Mouse (Mus musculus): ENCODE measurements around the gene Elavl2. TPM values are rescaled to one million over a fixed set of nuclear protein-coding genes. Genes with fewer than 3 reads are reported as not detected.

Elavl2 gene
- polyA plus RNA-seq, 1 experiment from 2014 or later: 144 TPM

DNA sequence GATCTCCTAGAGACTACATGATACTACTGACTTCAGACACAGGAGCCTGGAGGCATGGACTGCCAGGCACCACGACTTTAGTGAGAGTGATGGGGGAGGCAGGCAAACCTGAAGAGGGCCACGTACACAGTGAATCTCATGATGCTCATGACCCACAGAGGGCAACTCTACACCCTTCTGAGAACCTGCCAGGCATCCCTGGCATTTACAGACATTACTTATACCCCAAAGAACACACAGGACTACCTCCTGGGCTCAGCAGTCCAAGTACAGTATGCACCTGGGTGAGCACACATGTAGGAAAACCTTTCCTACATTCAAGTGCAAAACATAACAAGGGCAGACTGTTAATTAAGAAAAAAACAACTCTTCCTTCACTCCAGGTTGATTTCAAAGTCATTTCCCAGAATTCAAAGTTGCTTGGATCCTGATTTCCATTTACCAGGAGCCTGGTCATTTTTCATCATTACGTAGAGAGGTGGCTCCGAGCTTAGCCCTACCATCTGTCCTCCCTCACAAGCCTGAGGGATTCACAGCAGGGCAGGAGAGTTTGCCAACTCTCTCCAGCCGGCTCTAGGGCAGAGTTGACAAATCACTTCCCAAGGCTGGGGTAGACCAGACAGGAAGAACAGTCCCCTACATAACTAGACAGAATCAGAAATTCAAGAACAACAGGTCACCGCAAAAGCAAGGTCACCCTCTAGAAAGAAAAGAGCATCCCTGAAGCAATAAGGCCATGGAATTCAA lies 161.7 kb downstream of the Elavl2 start:
- Histone ChIP-seq H3K27me3 (no peaks in the 10 kb centered on the region), H3K9ac (replicated peaks) (no peak overlapping the region), H3K4me3 (no peak overlapping the region), H3K27ac (replicated peaks) (no peak overlapping the region), H3K36me3 (no peaks in the 10 kb centered on the region), H3K9me3 (no peaks in the 10 kb centered on the region), H3K4me1 (peaks cover 15% of the 10 kb centered on the region), H3K4me2 (replicated peaks) (no peak overlapping the region)
- 0 out of 2 replicates have a peak, but pooled peaks have one; percentile 23 for ATAC-seq (replicated peaks)
- 67% methylated on average over 6 of the region's 6 CpGs for WGBS

DNA sequence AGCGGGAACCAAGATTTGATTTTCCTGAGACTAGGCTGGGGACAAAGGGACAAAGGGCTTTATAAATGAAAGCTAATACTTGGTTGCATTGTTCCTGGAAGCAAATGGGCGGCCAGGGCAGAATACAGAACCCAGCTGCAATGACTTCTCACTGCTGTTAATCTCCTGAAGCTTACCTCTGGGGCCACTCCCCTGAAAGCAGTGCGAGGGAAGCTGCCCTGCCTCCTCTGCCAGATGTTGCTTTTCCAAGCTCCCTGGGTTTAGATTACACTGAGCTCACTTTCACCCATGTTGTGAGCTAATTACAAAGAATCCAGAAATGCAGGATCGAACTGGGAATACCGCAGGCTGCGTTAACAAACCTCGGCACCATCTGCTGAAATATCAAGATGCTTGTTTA lies 163.6 kb downstream of the Elavl2 start:
- Histone ChIP-seq H3K4me3 (no peak overlapping the region), H3K4me2 (replicated peaks) (no peak overlapping the region), H3K36me3 (no peaks in the 10 kb centered on the region), H3K9me3 (no peaks in the 10 kb centered on the region), H3K9ac (replicated peaks) (no peak overlapping the region), H3K4me1 (peaks cover 12% of the 10 kb centered on the region), H3K27ac (replicated peaks) (peak overlapping the region; percentile 21; the same call in 1 of the 2 replicates), H3K27me3 (no peaks in the 10 kb centered on the region)
- peak; percentile 27; the same call in 1 of the 2 replicates for ATAC-seq (replicated peaks)
- 10% methylated on average over 7 of the region's 7 CpGs for WGBS

DNA sequence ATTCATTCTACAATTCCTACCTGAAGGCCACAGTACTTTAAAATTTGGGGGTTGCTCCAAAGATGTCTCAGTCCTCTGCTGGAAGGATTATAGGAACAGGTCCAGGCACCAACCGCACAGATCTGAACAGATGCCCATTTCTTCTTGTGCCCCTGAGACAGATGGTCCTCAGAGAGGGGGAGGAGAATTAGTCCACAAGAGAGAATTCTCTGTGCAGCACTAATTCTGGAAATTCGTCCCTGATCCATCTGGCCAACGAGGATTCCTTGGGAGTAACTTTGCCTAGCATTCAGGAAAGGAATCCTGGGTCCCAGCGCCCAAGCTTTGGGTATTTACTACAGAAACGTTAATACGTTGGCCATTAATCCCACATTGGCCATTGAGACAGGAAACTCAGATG lies 165.6 kb downstream of the Elavl2 start:
- Histone ChIP-seq H3K9me3 (no peaks in the 10 kb centered on the region), H3K4me2 (replicated peaks) (no peak overlapping the region), H3K27ac (replicated peaks) (no peak overlapping the region; the same call in 1 of the 2 replicates), H3K27me3 (no peaks in the 10 kb centered on the region), H3K9ac (replicated peaks) (no peak overlapping the region), H3K4me3 (no peak overlapping the region), H3K4me1 (peaks cover 22% of the 10 kb centered on the region), H3K36me3 (no peaks in the 10 kb centered on the region)
- WGBS: 67% methylated on average over 6 of the region's 6 CpGs
- ATAC-seq (replicated peaks): 0 out of 2 replicates have a peak, but pooled peaks have one; percentile 21

GRCm38 (mm10) chr4:91233599-91233998 lies 167.0 kb downstream of the Elavl2 start:
- Histone ChIP-seq H3K4me3 (no peak overlapping the region), H3K4me2 (replicated peaks) (no peak overlapping the region), H3K9ac (replicated peaks) (no peak overlapping the region), H3K27ac (replicated peaks) (no peak overlapping the region), H3K36me3 (no peaks in the 10 kb centered on the region), H3K27me3 (no peaks in the 10 kb centered on the region), H3K4me1 (peaks cover 22% of the 10 kb centered on the region), H3K9me3 (no peaks in the 10 kb centered on the region)
- no peak for ATAC-seq (replicated peaks)
- 96% methylated on average over 6 of the region's 6 CpGs for WGBS

GRCm38 (mm10) chr4:91230439-91230863 lies 170.1 kb downstream of the Elavl2 start:
- H3K27ac ChIP-seq (replicated peaks): peak overlapping the region; percentile 49; the same call in 1 of the 2 replicates
- WGBS: 42% methylated on average over 1 of the region's 1 CpGs
- H3K4me2 ChIP-seq (replicated peaks): no peak overlapping the region
- H3K27me3 ChIP-seq: no peaks in the 10 kb centered on the region
- no peak overlapping the region for H3K9ac ChIP-seq (replicated peaks)
- peak; percentile 86 for ATAC-seq (replicated peaks)
- H3K4me3 ChIP-seq: no peak overlapping the region
- H3K4me1 ChIP-seq: peaks cover 14% of the 10 kb centered on the region
- peaks cover 18% of the 10 kb centered on the region for H3K36me3 ChIP-seq
- no peaks in the 10 kb centered on the region for H3K9me3 ChIP-seq

GRCm38 (mm10) chr4:91228341-91228740 lies 172.2 kb downstream of the Elavl2 start:
- Histone ChIP-seq H3K4me1 (peaks cover 18% of the 10 kb centered on the region), H3K36me3 (peaks cover 18% of the 10 kb centered on the region), H3K9me3 (no peaks in the 10 kb centered on the region), H3K4me3 (no peak overlapping the region), H3K9ac (replicated peaks) (no peak overlapping the region), H3K27ac (replicated peaks) (no peak overlapping the region), H3K27me3 (no peaks in the 10 kb centered on the region), H3K4me2 (replicated peaks) (no peak overlapping the region)
- no peak for ATAC-seq (replicated peaks)
- 94% methylated on average over 3 of the region's 3 CpGs for WGBS

- Histone ChIP-seq H3K4me2 (replicated peaks) (no peak overlapping the region), H3K4me3 (no peak overlapping the region), H3K9ac (replicated peaks) (no peak overlapping the region), H3K9me3 (no peaks in the 10 kb centered on the region), H3K36me3 (peaks cover 27% of the 10 kb centered on the region), H3K27ac (replicated peaks) (peak overlapping the region; percentile 20; the same call in 1 of the 2 replicates), H3K27me3 (no peaks in the 10 kb centered on the region), H3K4me1 (peaks cover 8% of the 10 kb centered on the region)
- 82% methylated on average over 4 of the region's 4 CpGs for WGBS
- no peak for ATAC-seq (replicated peaks)
These were observed 176.8 kb downstream of the Elavl2 start for GRCm38 (mm10) chr4:91223811-91224210.

DNA sequence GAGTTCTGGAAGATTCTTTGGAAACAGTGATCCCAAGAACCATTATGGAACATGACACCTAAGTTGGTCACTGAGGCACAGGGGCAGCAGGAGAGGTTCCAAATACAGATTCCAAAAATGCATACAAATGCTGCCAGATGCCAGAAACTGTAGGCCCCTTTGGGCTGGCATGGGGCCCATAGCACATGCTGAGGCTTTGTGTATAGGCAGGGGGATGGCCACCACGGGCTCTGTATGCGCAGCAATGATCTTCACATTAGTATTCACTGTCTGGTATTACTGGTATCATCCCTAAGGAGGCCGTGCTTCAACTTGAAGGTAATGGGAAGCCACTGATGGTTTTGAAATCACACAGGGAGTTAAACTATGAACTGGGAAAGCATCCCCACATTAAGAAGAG lies 181.3 kb downstream of the Elavl2 start:
- no peak overlapping the region for H3K27ac ChIP-seq (replicated peaks)
- no peak for ATAC-seq (replicated peaks)
- H3K4me2 ChIP-seq (replicated peaks): no peak overlapping the region
- H3K4me1 ChIP-seq: peaks cover 10% of the 10 kb centered on the region; the same call in 1 of the 2 replicates
- H3K9ac ChIP-seq (replicated peaks): no peak overlapping the region
- no peaks in the 10 kb centered on the region for H3K27me3 ChIP-seq
- H3K9me3 ChIP-seq: no peaks in the 10 kb centered on the region
- H3K4me3 ChIP-seq: no peak overlapping the region
- 49% methylated on average over 3 of the region's 3 CpGs for WGBS
- H3K36me3 ChIP-seq: peaks cover 17% of the 10 kb centered on the region

GRCm38 (mm10) chr4:91213917-91214316 lies 186.7 kb downstream of the Elavl2 start:
- H3K27ac ChIP-seq (replicated peaks): no peak overlapping the region
- no peak overlapping the region for H3K9ac ChIP-seq (replicated peaks)
- no peak overlapping the region for H3K4me2 ChIP-seq (replicated peaks)
- H3K9me3 ChIP-seq: no peaks in the 10 kb centered on the region
- peaks cover 6% of the 10 kb centered on the region; the same call in 1 of the 2 replicates for H3K4me1 ChIP-seq
- ATAC-seq (replicated peaks): no peak
- peaks cover 28% of the 10 kb centered on the region for H3K36me3 ChIP-seq
- 81% methylated on average over 3 of the region's 3 CpGs for WGBS
- H3K4me3 ChIP-seq: no peak overlapping the region
- H3K27me3 ChIP-seq: no peaks in the 10 kb centered on the region

DNA sequence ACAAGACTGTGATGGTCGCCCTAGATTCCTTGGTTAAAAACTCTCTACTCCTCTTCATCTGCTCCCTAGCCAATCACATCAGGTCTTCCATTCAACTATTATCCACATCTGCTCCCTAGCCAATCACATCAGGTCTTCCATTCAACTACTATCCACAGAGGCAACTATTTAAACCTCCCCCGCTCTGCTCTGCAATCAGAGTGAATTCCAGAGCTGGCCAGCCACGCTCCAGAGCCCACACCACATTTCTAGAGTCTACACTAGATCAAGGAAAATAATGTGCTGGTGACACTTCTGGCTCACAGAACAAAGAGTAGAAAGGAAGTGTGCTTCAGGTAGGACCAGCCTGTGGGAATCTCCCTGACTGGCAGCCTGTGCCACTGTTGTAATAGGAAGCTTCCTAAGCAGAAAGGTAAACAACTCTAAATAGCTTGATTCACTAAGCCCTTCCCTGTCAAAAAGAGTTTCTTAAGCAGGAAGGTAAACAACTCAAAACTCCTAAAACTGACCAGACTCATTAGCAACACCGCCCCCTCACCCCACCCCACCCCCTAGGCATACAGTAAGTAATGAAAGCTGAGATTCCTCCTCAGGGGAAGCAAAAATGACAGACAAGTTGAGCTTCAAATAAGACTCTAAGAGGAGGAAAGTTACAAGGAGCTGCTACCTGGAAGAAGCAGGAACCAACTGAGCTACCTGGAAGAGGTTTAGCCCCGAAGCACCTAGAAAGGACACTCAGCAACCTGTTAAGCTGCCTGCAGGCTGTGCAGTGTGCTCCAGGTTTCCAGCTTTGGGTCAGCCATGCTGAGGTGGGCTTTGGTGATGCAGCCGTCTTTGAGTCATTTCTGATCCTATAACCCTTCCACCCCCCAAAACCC lies 191.9 kb downstream of the Elavl2 start:
- no peaks in the 10 kb centered on the region for H3K9me3 ChIP-seq
- no peak overlapping the region for H3K9ac ChIP-seq (replicated peaks)
- no peak overlapping the region for H3K4me2 ChIP-seq (replicated peaks)
- no peaks in the 10 kb centered on the region for H3K27me3 ChIP-seq
- H3K27ac ChIP-seq (replicated peaks): no peak overlapping the region
- H3K4me1 ChIP-seq: no peaks in the 10 kb centered on the region
- peaks cover 16% of the 10 kb centered on the region for H3K36me3 ChIP-seq
- H3K4me3 ChIP-seq: no peak overlapping the region
- ATAC-seq (replicated peaks): peak; percentile 42
- 73% methylated on average over 6 of the region's 6 CpGs for WGBS

All from forebrain, embryonic 15.5 days (tissue).